Mouse (Mus musculus): ENCODE results near the gene Fam49a.

- no peak for TF ChIP-seq EP300 (IDR thresholded peaks at IDR 0.05; ENCODE audit: insufficient read depth, low read depth, low read length)
- no peak for TF ChIP-seq POLR2A (IDR thresholded peaks at IDR 0.05; ENCODE audit: insufficient read depth, low read length)
Measured at GRCm38 (mm10) chr12:12367423-12367822, 105.5 kb downstream of the Fam49a start.

All from ES-Bruce4 (cell line).